Mouse (Mus musculus) left cerebral cortex, postnatal 36 days (tissue): ENCODE results near the gene Myo5c. TPM values are rescaled to one million over a fixed set of nuclear protein-coding genes. Genes with fewer than 3 reads are reported as not detected.

Source experiments
- DNase-seq, 2 experiments: peaks; one replicate each; pipeline ENCODE4 v3.0.0; 2021 to 2022; ENCODE audit warnings: low spot score in 2 of 2, mixed read lengths in 1 of 2
- intact Hi-C: fragments of 180-260 bp; cut with DNase I; formaldehyde crosslinking; loops from one replicate; pipeline ENCODE4 v1.15.1; 2025
- total RNA-seq, 2 experiments: library from RNA; stranded (reverse); gene quantifications; 2 replicates each; pipeline ENCODE4 v1.2.3; 2021

The Myo5c gene
- total RNA-seq, 2 experiments from 2014 or later, result 4.4 to 6.3 TPM

GRCm38 (mm10) chr9:75271539-75271938 is 39.7 kb downstream of the Myo5c start:
- intact Hi-C loops, result no loop called here

GRCm38 (mm10) chr9:75273646-75274045 is 41.8 kb downstream of the Myo5c start:
- intact Hi-C loops, result no loop called here
- DNase-seq, result no peak

More at GRCm38 (mm10) chr9:75271539-75271938, 39.7 kb downstream of the Myo5c start:
- no peak for DNase-seq

- intact Hi-C loops, result no loop called here
- no peak for DNase-seq
Observed at GRCm38 (mm10) chr9:75274486-75274885, 42.7 kb downstream of the Myo5c start.

- DNase-seq, result no peak
- intact Hi-C loops, result no loop called here
Observed at GRCm38 (mm10) chr9:75275051-75275450, 43.2 kb downstream of the Myo5c start.

GRCm38 (mm10) chr9:75280814-75281213 is 49.0 kb downstream of the Myo5c start:
- peak in 1 of 2 experiments; percentile 43 for DNase-seq
- intact Hi-C loops, result loop anchor here (5.0 kb wide), 1 partner anchor 236 kb away; no protein-coding TSS in a partner anchor

- intact Hi-C loops, result loop anchor here (5.0 kb wide), 1 partner anchor 235 kb away; no protein-coding TSS in a partner anchor
- no peak for DNase-seq
Observed at GRCm38 (mm10) chr9:75282179-75282578, 50.4 kb downstream of the Myo5c start.

GRCm38 (mm10) chr9:75282830-75283229 is 51.0 kb downstream of the Myo5c start:
- intact Hi-C loops, result loop anchor here (5.0 kb wide), 1 partner anchor 234 kb away; no protein-coding TSS in a partner anchor
- peak; percentile 42 to 57 for DNase-seq

- DNase-seq, result no peak
Observed at GRCm38 (mm10) chr9:75283636-75284035, 51.8 kb downstream of the Myo5c start.

GRCm38 (mm10) chr9:75285363-75285762 is 53.5 kb downstream of the Myo5c start:
- intact Hi-C loops, result no loop called here
- no peak for DNase-seq

More at GRCm38 (mm10) chr9:75283636-75284035, 51.8 kb downstream of the Myo5c start:
- intact Hi-C loops, result loop anchor here (5.0 kb wide), 1 partner anchor 234 kb away; no protein-coding TSS in a partner anchor

- intact Hi-C loops, result no loop called here
- DNase-seq, result no peak
Observed at GRCm38 (mm10) chr9:75287636-75288035, 55.8 kb downstream of the Myo5c start.

GRCm38 (mm10) chr9:75289545-75289944 is 57.7 kb downstream of the Myo5c start:
- no peak for DNase-seq
- intact Hi-C loops, result no loop called here

- DNase-seq, result no peak
- intact Hi-C loops, result no loop called here
Observed at GRCm38 (mm10) chr9:75299342-75299741, 67.5 kb downstream of the Myo5c start.

- intact Hi-C loops, result no loop called here
Observed at GRCm38 (mm10) chr9:75303033-75303432, 71.2 kb downstream of the Myo5c start.

GRCm38 (mm10) chr9:75303701-75304261 is 72.0 kb downstream of the Myo5c start:
- DNase-seq, result no peak
- intact Hi-C loops, result no loop called here

More at GRCm38 (mm10) chr9:75303033-75303432, 71.2 kb downstream of the Myo5c start:
- DNase-seq, result no peak

- no peak for DNase-seq
- intact Hi-C loops, result no loop called here
Observed at GRCm38 (mm10) chr9:75304286-75304685, 72.5 kb downstream of the Myo5c start.

- DNase-seq, result no peak
- intact Hi-C loops, result no loop called here
Observed at GRCm38 (mm10) chr9:75306126-75306898, 74.5 kb downstream of the Myo5c start, which contains the start of gene Gnb5. Gnb5 (plus strand) TSS chr9:75306288.

- no peak for DNase-seq
- intact Hi-C loops, result no loop called here
Observed at GRCm38 (mm10) chr9:75307015-75307414, 75.2 kb downstream of the Myo5c start.

- DNase-seq, result no peak
- intact Hi-C loops, result no loop called here
Observed at GRCm38 (mm10) chr9:75308621-75309020, 76.8 kb downstream of the Myo5c start.

GRCm38 (mm10) chr9:75312008-75312407 is 80.2 kb downstream of the Myo5c start:
- intact Hi-C loops, result no loop called here
- peak; percentile 70 to 76 for DNase-seq

GRCm38 (mm10) chr9:75313138-75313831 is 81.5 kb downstream of the Myo5c start:
- DNase-seq, result no peak
- intact Hi-C loops, result no loop called here
